Mouse (Mus musculus): ENCODE results near the gene Cuedc2.

- TF ChIP-seq CTCF (IDR thresholded peaks at IDR 0.05; ENCODE audit: low read depth) = no peak
- no peak for TF ChIP-seq EP300 (IDR thresholded peaks at IDR 0.05; ENCODE audit: low read depth)
Observed at GRCm38 (mm10) chr19:46296938-46297337, 41.6 kb downstream of the Cuedc2 start.
